9 mouse cellular contexts compared by ENCODE assay signal in the genomic region with DNA sequence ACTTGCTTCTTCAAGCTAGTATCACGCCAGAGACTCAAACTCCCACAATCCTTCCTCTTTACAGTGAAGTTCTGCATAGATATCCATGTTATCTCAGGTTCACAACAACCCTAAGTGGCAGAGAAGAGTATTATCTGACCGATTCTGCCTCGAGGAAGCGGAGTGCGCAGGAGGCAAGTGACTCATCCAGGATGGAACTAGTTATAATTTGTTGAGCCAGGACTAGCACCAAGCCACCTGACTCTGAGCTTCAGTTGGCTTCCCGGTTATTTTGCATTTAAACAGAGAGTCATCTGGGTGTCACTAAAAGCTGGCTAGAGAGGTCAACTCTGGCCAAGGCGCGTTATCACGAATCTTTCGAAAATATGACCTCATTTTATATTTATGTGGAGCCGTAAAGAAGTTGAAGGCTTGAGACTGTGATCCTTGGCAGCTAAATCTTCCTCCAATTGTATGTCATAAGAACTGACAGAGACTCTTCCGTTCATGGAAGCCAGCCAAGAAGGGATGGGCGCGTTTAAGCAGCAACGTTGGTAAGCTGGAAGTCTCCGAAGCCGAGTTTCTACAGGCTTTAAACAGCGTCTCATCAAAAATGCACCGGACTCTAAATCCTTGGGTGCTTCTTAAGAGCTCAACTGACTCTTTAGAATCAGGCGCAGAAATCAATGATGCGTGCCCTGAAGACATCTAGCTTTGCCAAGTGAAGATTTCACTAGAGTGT.
DNase-seq lines count a peak whose midpoint lies in the region; ATAC-seq lines count a peak whose summit lies in the region.
"Had no signal": no experiment of that assay in that cellular context is flagged by ENCODE, and none has a peak within 500 bp of the region (broad histone marks: within the 10 kb centered on the region; RNA-seq: fewer than 3 reads in every experiment).

No protein-coding gene starts in this region.

- H3K9ac ChIP-seq in hindbrain, embryonic 11.5 days (ENCODE audit: low read depth, low read length): no peak overlapping the region
- H3K9ac ChIP-seq: embryonic facial prominence, embryonic 12.5 days had no signal

- no peak for ATAC-seq in hindbrain, embryonic 11.5 days (ENCODE audit: low FRiP score)

- 91% methylated on average over 21 of the region's 21 CpGs for WGBS in hindbrain, embryonic 11.5 days

- peak overlapping the region; percentile 16; the same call in 1 of the 2 replicates for H3K4me3 ChIP-seq in brown adipose tissue, adult 24 weeks (ENCODE audit: insufficient read depth, low read depth, low read length)
- H3K4me3 ChIP-seq in hindbrain, embryonic 11.5 days (ENCODE audit: low read depth, low read length): no peak overlapping the region
- H3K4me3 ChIP-seq: embryonic facial prominence, embryonic 12.5 days had no signal

- peak; percentile 60 for DNase-seq in left cerebral cortex, postnatal 4 days
- DNase-seq in left cerebral cortex, postnatal 14 days (ENCODE audit: low spot score in 2 of 2): no peak
- peak; percentile 64 for DNase-seq in kidney, adult 18-20 months
- peak; percentile 68 to 73 for DNase-seq in lung, postnatal 4 days
- DNase-seq in layer of hippocampus, adult 18-20 months (ENCODE audit: low spot score in 2 of 2): no peak
- no peak for DNase-seq in right cerebral cortex, postnatal 14 days
- DNase-seq in hindbrain, embryonic 11.5 days (ENCODE audit: low spot score): no peak

- no peaks in the 10 kb centered on the region for H3K27me3 ChIP-seq in hindbrain, embryonic 11.5 days (ENCODE audit: control insufficient read depth, insufficient read depth, low read length)
- H3K27me3 ChIP-seq: embryonic facial prominence, embryonic 12.5 days had no signal

- intact Hi-C loops in left cerebral cortex, postnatal 4 days (cut with DNase I): no loop called here
- intact Hi-C loops in left cerebral cortex, postnatal 14 days (cut with DNase I): no loop called here

- peak overlapping the region; percentile 84 for H3K27ac ChIP-seq in brown adipose tissue, adult 24 weeks (replicated peaks; ENCODE audit: low read depth, low read length)
- H3K27ac ChIP-seq in hindbrain, embryonic 11.5 days (ENCODE audit: low read depth, low read length): no peak overlapping the region
- H3K27ac ChIP-seq: embryonic facial prominence, embryonic 12.5 days had no signal

- H3K9me3 ChIP-seq in hindbrain, embryonic 11.5 days (ENCODE audit: control insufficient read depth, low read length): no peaks in the 10 kb centered on the region
- H3K9me3 ChIP-seq: embryonic facial prominence, embryonic 12.5 days had no signal

- no peaks in the 10 kb centered on the region for H3K36me3 ChIP-seq in hindbrain, embryonic 11.5 days (ENCODE audit: control insufficient read depth, insufficient read depth, low read length)
- H3K36me3 ChIP-seq: embryonic facial prominence, embryonic 12.5 days had no signal

- no peak overlapping the region for H3K4me2 ChIP-seq in hindbrain, embryonic 11.5 days (replicated peaks; ENCODE audit: low read depth, low read length)
- H3K4me2 ChIP-seq: embryonic facial prominence, embryonic 12.5 days had no signal

- H3K4me1 ChIP-seq in brown adipose tissue, adult 24 weeks (ENCODE audit: control insufficient read depth, insufficient read depth, insufficient read length, low read length): peaks cover 23% of the 10 kb centered on the region
- H3K4me1 ChIP-seq in hindbrain, embryonic 11.5 days (replicated peaks; ENCODE audit: control insufficient read depth, insufficient read depth, low read length): no peaks in the 10 kb centered on the region

Comparison
In these comparisons a context has a peak if more than half of its experiments do, and no peak if none do; other contexts are left out.
1. DNase-seq: peak in left cerebral cortex, postnatal 4 days (single experiment), kidney, adult 18-20 months (single experiment) and lung, postnatal 4 days (2 of 2); none in left cerebral cortex, postnatal 14 days (0 of 2), layer of hippocampus, adult 18-20 months (0 of 2), right cerebral cortex, postnatal 14 days (single experiment) and hindbrain, embryonic 11.5 days (single experiment).